Mouse (Mus musculus): Measurements from ENCODE around the gene Chd6. TPM values are rescaled to one million over a fixed set of nuclear protein-coding genes. Genes with fewer than 3 reads are reported as not detected.

Gene Chd6
- polyA plus RNA-seq, 1 experiment from 2014 or later = 31.2 TPM

DNA sequence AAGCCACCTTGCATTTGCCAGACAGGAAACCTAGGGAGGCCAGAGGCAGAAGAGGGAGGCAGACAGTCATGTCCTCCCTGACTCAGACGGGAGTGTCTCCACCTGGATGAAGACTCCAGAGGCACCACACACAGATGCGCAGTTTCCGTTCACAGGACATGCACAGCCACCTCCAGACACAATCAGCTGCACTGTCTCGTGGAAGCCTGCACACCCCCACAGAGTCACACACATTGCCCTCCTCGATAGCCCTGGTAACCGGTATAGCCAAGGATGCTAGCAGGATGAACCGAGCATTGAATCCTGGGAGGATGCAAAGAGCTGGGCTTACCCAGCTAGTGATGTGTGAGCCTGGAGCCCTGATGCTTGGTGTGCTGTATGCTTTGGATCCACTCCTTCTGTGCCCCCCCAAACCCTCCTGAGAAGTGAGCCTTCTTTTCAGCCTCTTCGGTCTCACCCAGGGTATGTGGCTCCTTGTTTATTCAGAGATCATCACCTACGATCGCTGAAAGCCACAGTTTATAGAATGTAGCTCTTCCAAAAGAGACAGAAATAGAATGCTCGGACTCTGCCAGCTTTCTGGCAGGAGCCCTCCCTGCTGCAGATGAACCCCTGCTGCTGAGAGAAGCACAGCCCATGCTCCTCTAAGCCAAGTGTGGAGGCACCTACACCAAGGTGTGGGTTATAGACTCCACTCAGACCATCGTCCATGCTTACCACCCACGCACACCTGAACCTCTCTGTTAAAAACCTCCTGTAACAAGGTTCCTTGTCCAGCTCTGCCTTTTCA, 192.9 kb downstream of the Chd6 start:
- H3K27ac ChIP-seq = no peak overlapping the region
- ATAC-seq (replicated peaks; ENCODE audit: low FRiP score) = no peak

GRCm38 (mm10) chr2:160914656-160915055, 194.2 kb downstream of the Chd6 start:
- WGBS = 82% methylated on average over 9 of the region's 9 CpGs
- Histone ChIP-seq H3K27ac (no peak overlapping the region), H3K9ac (no peak overlapping the region), H3K4me2 (no peak overlapping the region), H3K9me3 (replicated peaks) (no peaks in the 10 kb centered on the region), H3K36me3 (no peaks in the 10 kb centered on the region), H3K4me3 (replicated peaks) (no peak overlapping the region), H3K27me3 (peaks cover 50% of the 10 kb centered on the region), H3K4me1 (peaks cover 21% of the 10 kb centered on the region)
- no peak for ATAC-seq (replicated peaks; ENCODE audit: low FRiP score)

More for the DNA sequence above, 192.9 kb downstream of the Chd6 start:
- Histone ChIP-seq H3K9ac (no peak overlapping the region), H3K36me3 (no peaks in the 10 kb centered on the region), H3K4me1 (peaks cover 25% of the 10 kb centered on the region), H3K4me2 (no peak overlapping the region), H3K9me3 (replicated peaks) (no peaks in the 10 kb centered on the region), H3K27me3 (peaks cover 37% of the 10 kb centered on the region), H3K4me3 (replicated peaks) (no peak overlapping the region)
- 72% methylated on average over 13 of the region's 13 CpGs for WGBS

DNA sequence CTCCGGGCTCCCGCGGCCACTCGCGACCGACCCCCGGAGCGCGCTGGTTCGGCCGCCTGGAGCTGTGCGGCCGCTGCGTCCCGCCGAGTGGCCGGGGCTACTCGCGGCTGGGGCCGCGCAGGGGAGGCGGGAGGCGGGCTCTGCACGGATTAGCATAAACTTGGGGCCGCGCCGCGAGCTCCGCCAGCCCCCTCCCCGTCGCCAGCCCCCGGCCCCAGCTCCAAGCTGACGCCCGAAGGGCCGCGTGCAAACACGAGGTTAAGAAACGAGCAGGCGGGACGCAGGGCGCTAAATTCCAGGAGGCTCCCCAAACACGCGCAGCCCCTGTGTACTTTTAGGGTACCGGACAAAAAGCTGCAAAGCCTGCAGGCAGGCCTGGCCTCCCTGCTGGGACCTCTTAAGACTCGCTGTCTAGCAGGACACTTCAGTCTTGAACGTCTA, 196.6 kb downstream of the Chd6 start, which contains the start of gene Emilin3:
TSS of gene Emilin3 (minus strand) at position 98 of the 441 bp plus-strand sequence.
- peak within 1 kb of the TSS; percentile 58 for H3K4me3 ChIP-seq (replicated peaks)
- WGBS = under 1% methylated on average over 46 of the region's 46 CpGs
- no peak within 1 kb of the TSS for H3K27ac ChIP-seq
- no peaks in the 10 kb centered on the region for H3K9me3 ChIP-seq (replicated peaks)
- peak within 1 kb of the TSS; percentile 50 for H3K9ac ChIP-seq
- H3K4me1 ChIP-seq = peaks cover 21% of the 10 kb centered on the region
- H3K36me3 ChIP-seq = no peaks in the 10 kb centered on the region
- peak within 1 kb of the TSS; percentile 92 for H3K4me2 ChIP-seq
- peaks cover 53% of the 10 kb centered on the region for H3K27me3 ChIP-seq
- ATAC-seq (replicated peaks; ENCODE audit: low FRiP score) = peak; percentile 83

GRCm38 (mm10) chr2:160911558-160912201, 197.2 kb downstream of the Chd6 start:
- Histone ChIP-seq H3K27ac (no peak overlapping the region), H3K4me2 (peak overlapping the region; percentile 92), H3K9ac (peak overlapping the region; percentile 50), H3K27me3 (peaks cover 53% of the 10 kb centered on the region), H3K36me3 (0 out of 2 replicates have a peak, but pooled peaks cover under 1% of the 10 kb centered on the region), H3K9me3 (replicated peaks) (no peaks in the 10 kb centered on the region), H3K4me3 (replicated peaks) (peak overlapping the region; percentile 58), H3K4me1 (peaks cover 21% of the 10 kb centered on the region)
- WGBS = 1% methylated on average over 56 of the region's 64 CpGs
- ATAC-seq (replicated peaks; ENCODE audit: low FRiP score) = peak; percentile 77

GRCm38 (mm10) chr2:160910633-160911032, 198.2 kb downstream of the Chd6 start:
- Histone ChIP-seq H3K9me3 (replicated peaks) (no peaks in the 10 kb centered on the region), H3K4me1 (peaks cover 21% of the 10 kb centered on the region), H3K27me3 (peaks cover 53% of the 10 kb centered on the region), H3K4me3 (replicated peaks) (no peak overlapping the region), H3K9ac (no peak overlapping the region), H3K36me3 (0 out of 2 replicates have a peak, but pooled peaks cover 5% of the 10 kb centered on the region), H3K27ac (no peak overlapping the region), H3K4me2 (no peak overlapping the region)
- no peak for ATAC-seq (replicated peaks; ENCODE audit: low FRiP score)
- 86% methylated on average over 5 of the region's 5 CpGs for WGBS

- Histone ChIP-seq H3K4me2 (no peak overlapping the region), H3K27ac (no peak overlapping the region), H3K4me3 (replicated peaks) (no peak overlapping the region), H3K36me3 (0 out of 2 replicates have a peak, but pooled peaks cover 5% of the 10 kb centered on the region), H3K4me1 (peaks cover 14% of the 10 kb centered on the region), H3K9ac (no peak overlapping the region), H3K9me3 (replicated peaks) (no peaks in the 10 kb centered on the region), H3K27me3 (peaks cover 41% of the 10 kb centered on the region)
- ATAC-seq (replicated peaks; ENCODE audit: low FRiP score) = no peak
- 66% methylated on average over 18 of the region's 18 CpGs for WGBS
These were observed 200.3 kb downstream of the Chd6 start for GRCm38 (mm10) chr2:160908607-160909006.

DNA sequence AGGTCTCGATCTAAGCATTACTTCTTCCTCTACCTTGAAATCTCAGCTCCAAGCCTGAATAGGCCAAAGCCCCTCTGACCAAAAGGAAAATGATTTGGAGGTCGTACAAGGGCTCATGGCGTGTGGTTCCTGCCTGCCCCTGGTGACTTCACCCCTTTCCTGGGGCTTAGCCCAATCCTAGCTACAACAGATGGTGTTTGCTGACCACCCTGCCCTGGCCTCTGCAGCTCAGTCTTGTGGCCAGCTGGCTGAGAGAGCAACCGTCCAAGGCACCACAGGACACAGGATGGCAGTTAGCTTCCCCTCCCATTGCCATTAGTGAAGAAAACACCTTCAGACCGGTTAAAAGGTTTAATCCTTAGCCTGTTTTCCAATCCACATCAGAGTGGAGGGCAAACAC, 202.8 kb downstream of the Chd6 start:
- no peak overlapping the region for H3K9ac ChIP-seq
- 66% methylated on average over 5 of the region's 5 CpGs for WGBS

GRCm38 (mm10) chr2:160905301-160905700, 203.6 kb downstream of the Chd6 start:
- peaks cover 9% of the 10 kb centered on the region for H3K27me3 ChIP-seq
- WGBS = 95% methylated on average over 12 of the region's 12 CpGs
- H3K36me3 ChIP-seq = 0 out of 2 replicates have a peak, but pooled peaks cover 5% of the 10 kb centered on the region
- no peak overlapping the region for H3K27ac ChIP-seq
- H3K9me3 ChIP-seq (replicated peaks) = no peaks in the 10 kb centered on the region
- H3K4me1 ChIP-seq = no peaks in the 10 kb centered on the region
- H3K4me2 ChIP-seq = no peak overlapping the region
- no peak overlapping the region for H3K9ac ChIP-seq
- H3K4me3 ChIP-seq (replicated peaks) = no peak overlapping the region
- ATAC-seq (replicated peaks; ENCODE audit: low FRiP score) = no peak

More for the DNA sequence above, 202.8 kb downstream of the Chd6 start:
- Histone ChIP-seq H3K4me2 (no peak overlapping the region), H3K36me3 (0 out of 2 replicates have a peak, but pooled peaks cover 5% of the 10 kb centered on the region), H3K4me1 (no peaks in the 10 kb centered on the region), H3K27ac (no peak overlapping the region), H3K4me3 (replicated peaks) (no peak overlapping the region), H3K27me3 (peaks cover 17% of the 10 kb centered on the region), H3K9me3 (replicated peaks) (no peaks in the 10 kb centered on the region)
- ATAC-seq (replicated peaks; ENCODE audit: low FRiP score) = no peak

- Histone ChIP-seq H3K36me3 (0 out of 2 replicates have a peak, but pooled peaks cover 5% of the 10 kb centered on the region), H3K27ac (no peak overlapping the region), H3K4me1 (no peaks in the 10 kb centered on the region), H3K4me3 (replicated peaks) (no peak overlapping the region), H3K9ac (no peak overlapping the region), H3K4me2 (no peak overlapping the region), H3K9me3 (replicated peaks) (no peaks in the 10 kb centered on the region), H3K27me3 (no peaks in the 10 kb centered on the region)
- 75% methylated on average over 7 of the region's 7 CpGs for WGBS
- no peak for ATAC-seq (replicated peaks; ENCODE audit: low FRiP score)
These were observed 207.0 kb downstream of the Chd6 start for GRCm38 (mm10) chr2:160901656-160902412.
